Mouse (Mus musculus) kidney, postnatal 36 days (tissue): ENCODE measurements at regions not wholly inside any gene's neighbourhood (a gene's known extent, or its start where the extent isn't known, plus 50 kb on each side); places are given as distances from the start of the nearest gene placed in this dataset.
"Not testable (repeated sequence)": the region's sequence is repeated elsewhere in the genome, so short reads cannot be mapped to it uniquely, and the experiment has no call there.

Source experiments
- DNase-seq, 2 experiments: peaks; one replicate each; pipeline ENCODE4 v3.0.0; 2021 to 2022; ENCODE audit warnings: mixed read lengths in 2 of 2

GRCm38 (mm10) chr2:166316409-166316916 lies 161.0 kb upstream of the Sulf2 start:
- no peak for DNase-seq

DNA sequence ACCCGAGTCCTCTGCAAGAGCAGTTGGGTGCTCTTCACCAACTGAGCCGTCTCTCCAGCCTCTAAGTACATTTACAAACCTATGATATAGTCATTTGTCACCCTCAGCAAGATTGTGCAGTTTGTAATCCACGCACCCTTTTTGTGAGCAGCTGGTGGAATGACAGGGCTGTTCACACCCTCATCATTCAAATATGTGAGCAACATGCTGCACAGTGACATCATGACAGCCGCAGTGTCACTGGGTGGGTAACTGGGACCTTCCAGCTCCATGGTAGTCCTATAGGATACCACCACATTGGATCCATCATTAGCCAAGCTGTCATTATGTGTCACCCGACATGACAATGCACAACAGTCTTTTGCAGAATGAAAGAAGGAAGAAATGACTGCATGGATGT lies 155.0 kb upstream of the Sulf2 start:
- no peak for DNase-seq

DNA sequence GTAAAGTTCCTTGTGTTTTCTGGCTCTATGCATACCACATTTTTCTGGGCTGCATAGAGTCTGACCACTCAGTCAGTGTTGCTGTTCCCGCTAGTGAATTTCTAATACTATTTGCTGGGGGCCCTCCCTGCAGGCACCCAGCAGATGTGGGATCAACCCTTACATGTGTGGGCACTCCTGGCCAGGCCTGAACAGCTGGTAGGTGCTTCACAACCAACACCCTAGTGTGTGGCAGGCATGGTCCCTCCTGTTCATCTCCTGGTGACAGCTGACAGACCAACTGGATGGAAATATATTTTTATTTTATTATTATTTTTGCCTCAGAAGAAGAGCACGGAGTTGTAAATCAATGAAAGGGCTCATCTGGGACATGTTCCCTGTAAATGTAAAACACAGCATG lies 154.4 kb upstream of the Sulf2 start:
- no peak for DNase-seq

- DNase-seq: no peak
Observed at GRCm38 (mm10) chr2:166307551-166307950, 152.1 kb upstream of the Sulf2 start.

GRCm38 (mm10) chr2:166305044-166306002 lies 149.9 kb upstream of the Sulf2 start:
- DNase-seq: no peak

GRCm38 (mm10) chr2:166303854-166304253 lies 148.4 kb upstream of the Sulf2 start:
- DNase-seq: no peak

DNA sequence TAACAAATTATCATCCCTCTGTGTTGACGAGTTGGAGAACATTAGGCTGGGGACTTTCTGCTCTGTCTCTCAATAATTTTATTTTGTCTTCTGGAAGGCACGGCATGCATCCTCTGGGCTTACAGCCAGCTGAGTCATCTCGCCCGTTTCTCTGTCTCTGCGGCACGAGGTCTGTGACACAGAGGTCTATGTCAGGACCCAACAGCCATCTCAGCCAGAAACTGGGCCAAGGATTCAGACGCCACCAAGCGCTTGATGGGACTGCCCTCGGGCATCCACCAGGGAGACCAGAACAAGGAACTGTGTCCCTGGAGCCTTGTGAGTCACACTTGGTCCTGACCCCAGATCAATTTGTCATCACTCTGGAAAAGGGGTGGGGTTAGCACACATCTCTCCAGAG lies 145.7 kb upstream of the Sulf2 start:
- peak; percentile 80 to 88 for DNase-seq

GRCm38 (mm10) chr2:166294672-166295071 lies 139.2 kb upstream of the Sulf2 start:
- no peak for DNase-seq

DNA sequence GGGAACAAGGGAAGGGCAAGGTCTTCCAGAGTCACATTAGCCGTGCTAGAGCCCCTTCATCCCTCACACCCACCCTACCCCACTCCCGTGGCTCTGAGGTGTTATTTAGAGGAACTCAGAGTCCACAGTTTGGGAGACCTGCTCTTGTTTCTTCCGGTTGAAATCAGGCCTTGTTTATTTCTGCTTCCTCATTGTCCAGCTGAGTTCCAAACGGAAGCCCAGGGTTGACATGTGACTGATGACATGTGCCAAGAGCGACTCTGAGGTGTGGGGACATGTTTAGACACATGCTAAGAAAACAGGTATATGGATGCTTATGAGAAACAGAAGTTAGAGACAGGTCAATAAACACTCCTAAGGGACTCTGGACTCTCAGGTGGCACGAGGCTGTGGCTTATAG lies 137.5 kb upstream of the Sulf2 start:
- no peak for DNase-seq

- peak in 1 of 2 experiments; percentile 17 for DNase-seq
Observed at GRCm38 (mm10) chr2:166291266-166291665, 135.8 kb upstream of the Sulf2 start.

DNA sequence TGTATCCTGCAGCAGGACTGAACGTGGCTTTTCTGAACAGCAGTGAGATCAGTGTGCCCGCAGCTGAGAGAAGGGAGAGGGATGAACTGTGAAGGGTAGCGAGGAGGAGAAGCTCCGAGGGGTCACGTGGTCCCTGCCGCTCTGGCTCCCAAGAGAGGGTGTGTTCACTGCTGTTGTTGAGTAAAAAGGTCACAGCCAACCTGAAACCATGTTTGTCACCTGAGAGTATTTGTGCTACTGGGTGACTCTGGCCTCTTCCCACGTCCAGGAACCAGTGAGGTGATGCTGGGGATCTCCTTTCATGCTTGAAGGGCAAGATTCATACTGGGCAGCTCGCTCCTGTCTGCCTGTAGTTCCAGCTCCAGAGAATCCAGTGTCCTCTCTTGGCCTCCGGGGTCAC lies 135.4 kb upstream of the Sulf2 start:
- DNase-seq: no peak

DNA sequence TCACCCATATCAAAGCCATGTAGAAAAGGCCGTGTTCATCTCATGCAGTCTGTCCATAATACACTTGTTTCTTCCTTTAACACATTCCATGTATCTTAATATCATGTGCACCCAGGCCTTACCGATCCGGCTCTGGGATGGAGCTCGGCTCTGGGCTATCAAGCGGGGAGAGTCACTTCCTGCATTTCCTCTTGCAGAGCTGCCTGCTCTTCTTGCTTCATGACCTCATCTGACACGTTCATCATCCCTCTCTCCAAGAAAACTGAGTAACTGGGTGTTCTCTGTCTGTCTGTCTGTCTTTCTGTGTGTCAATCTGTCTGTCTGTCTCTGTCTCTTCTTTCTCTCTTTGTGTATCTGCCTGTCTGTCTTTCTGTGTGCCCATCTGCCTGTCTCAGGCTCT lies 133.7 kb upstream of the Sulf2 start:
- no peak for DNase-seq

DNA sequence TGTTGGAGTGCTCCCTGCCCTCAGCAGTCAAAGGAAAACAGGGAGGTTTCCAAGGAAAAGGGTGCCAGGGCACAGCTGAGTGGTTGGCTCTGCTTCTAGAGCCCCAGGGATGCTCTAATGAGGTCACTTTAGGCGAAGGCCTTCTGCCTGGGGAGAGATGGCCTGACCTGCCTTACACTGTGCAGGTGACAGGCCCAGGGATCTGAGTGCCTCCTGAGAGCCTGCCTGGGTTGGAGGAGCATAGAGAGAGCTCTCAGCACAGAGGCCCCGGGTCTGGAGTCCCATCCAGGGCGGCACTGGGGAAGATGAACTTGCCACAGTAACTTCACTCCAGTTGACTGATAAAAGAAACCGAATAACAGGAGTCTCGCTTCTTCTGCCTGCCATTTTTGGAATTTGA lies 125.7 kb upstream of the Sulf2 start:
- not testable (repeated sequence) for DNase-seq

GRCm38 (mm10) chr2:166280651-166281127 lies 125.2 kb upstream of the Sulf2 start:
- no peak for DNase-seq

DNA sequence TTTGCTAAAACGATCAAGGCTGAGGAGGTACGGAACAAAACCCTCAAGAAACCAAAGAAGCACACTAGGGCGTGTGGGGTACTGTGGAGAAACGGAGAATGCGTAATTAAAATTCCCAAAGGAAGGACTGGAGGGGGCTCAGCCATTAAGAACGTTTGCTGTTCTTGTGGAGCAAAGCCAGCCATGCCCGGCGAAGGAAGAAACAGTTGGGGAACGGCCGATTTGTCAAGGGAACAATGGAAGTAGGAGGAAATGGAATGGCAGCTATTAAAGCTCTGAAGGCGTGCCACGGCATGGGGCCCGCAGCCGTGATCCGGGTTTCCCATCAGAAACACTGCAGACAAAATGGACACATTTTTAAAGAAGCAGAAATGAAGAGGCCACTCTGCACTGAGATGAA lies 124.2 kb upstream of the Sulf2 start:
- no peak for DNase-seq

DNA sequence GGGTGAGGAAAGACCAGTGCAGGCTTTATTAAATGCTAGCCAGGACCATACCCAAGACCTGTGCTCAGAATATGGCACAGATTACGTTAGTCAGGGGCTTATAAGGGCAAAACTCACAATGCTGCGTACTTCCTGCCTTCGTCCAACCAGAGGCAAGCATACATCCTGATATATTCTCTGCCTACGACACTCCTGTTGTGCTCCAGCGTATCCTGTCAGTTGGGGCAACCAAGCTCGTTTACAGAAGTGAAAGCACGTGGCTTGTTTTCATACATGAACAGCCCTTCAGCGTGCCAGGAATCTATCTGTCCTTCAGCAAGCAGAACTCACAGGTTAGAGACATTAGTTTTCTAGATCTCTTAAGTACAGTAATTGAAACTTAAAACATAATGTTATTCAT lies 119.9 kb upstream of the Sulf2 start:
- DNase-seq: no peak

GRCm38 (mm10) chr2:166274016-166274346 lies 118.5 kb upstream of the Sulf2 start:
- DNase-seq: no peak

- peak; percentile 84 for DNase-seq
Observed at GRCm38 (mm10) chr2:166273312-166274015, 118.0 kb upstream of the Sulf2 start.

- no peak for DNase-seq
Observed at GRCm38 (mm10) chr2:166272841-166273240, 117.4 kb upstream of the Sulf2 start.

- DNase-seq: no peak
Observed at GRCm38 (mm10) chr2:166272190-166272543, 116.7 kb upstream of the Sulf2 start.

- DNase-seq: no peak
Observed at GRCm38 (mm10) chr2:166271373-166272189, 116.1 kb upstream of the Sulf2 start.

- DNase-seq: no peak
Observed at GRCm38 (mm10) chr2:166270007-166270406, 114.5 kb upstream of the Sulf2 start.

GRCm38 (mm10) chr2:166266915-166267314 lies 111.5 kb upstream of the Sulf2 start:
- DNase-seq: no peak
